Mouse (Mus musculus) CH12.LX (cell line): ENCODE measurements around the gene Adgre4. TPM values are rescaled to one million over a fixed set of nuclear protein-coding genes. Genes with fewer than 3 reads are reported as not detected.
A peak's percentile ranks its signal among the peaks of the same experiment; 100 is the strongest.

ENCODE experiments used
- DNase-seq: peaks from one replicate; pipeline ENCODE4 v3.0.0-alpha.2; 2013; ENCODE audit errors: extremely low read depth
- H3K27ac ChIP-seq: 2 replicates; pipeline ENCODE4 v1.5.1; 2012; ENCODE audit warnings: low read depth, mild to moderate bottlenecking, control low read depth, moderate library complexity; ENCODE audit not compliant: insufficient read depth
- H3K27me3 ChIP-seq: replicated peaks from 2 replicates; pipeline ENCODE3; 2012; ENCODE audit warnings: inconsistent platforms
- H3K36me3 ChIP-seq, 2 experiments: replicated peaks in 1 of 2; 2 replicates each; pipeline versions ENCODE3 to v1.6.1; 2012; ENCODE audit warnings: inconsistent platforms in 1 of 2, low read length in 1 of 2, mild to moderate bottlenecking in 1 of 2, mixed read lengths in 1 of 2, moderate library complexity in 1 of 2; ENCODE audit not compliant: control insufficient read depth in 1 of 2, insufficient read depth in 1 of 2
- H3K4me1 ChIP-seq, 2 experiments: 2 replicates each; pipeline ENCODE4 v1.6.1; 2012; ENCODE audit warnings: inconsistent platforms in 1 of 2, moderate library complexity in 1 of 2; ENCODE audit not compliant: insufficient read depth in 2 of 2, control insufficient read depth in 1 of 2
- H3K4me2 ChIP-seq: 2 replicates; pipeline ENCODE4 v1.6.1; 2012; ENCODE audit warnings: low read depth, mild to moderate bottlenecking, control low read depth; ENCODE audit not compliant: poor library complexity, insufficient read depth, severe bottlenecking
- H3K4me3 ChIP-seq, 3 experiments: fragments of 150-350 bp in 1 of 3; sonication (generic) in 1 of 3; replicated peaks in 1 of 3; 2 replicates each; pipeline versions ENCODE3 to v1.5.1; 2011 to 2012; ENCODE audit warnings: low read depth in 2 of 3, low read length in 2 of 3, mild to moderate bottlenecking in 2 of 3, moderate library complexity in 2 of 3, control low read depth in 1 of 3, improper control_type of control experiment in 1 of 3, inconsistent platforms in 1 of 3, mixed read lengths in 1 of 3; ENCODE audit not compliant: poor library complexity in 1 of 3
- H3K79me2 ChIP-seq: replicated peaks from 2 replicates; pipeline ENCODE4 v1.6.1; 2012; ENCODE audit warnings: mild to moderate bottlenecking, moderate library complexity; ENCODE audit not compliant: control insufficient read depth, poor library complexity, insufficient read depth, severe bottlenecking; ENCODE audit errors: extremely low read depth
- H3K9ac ChIP-seq: 2 replicates; pipeline ENCODE4 v1.6.1; 2012; ENCODE audit warnings: low read depth, mild to moderate bottlenecking, control low read depth, moderate library complexity; ENCODE audit not compliant: insufficient read depth
- H3K9me3 ChIP-seq: replicated peaks from 2 replicates; pipeline ENCODE3; 2012; ENCODE audit warnings: low read length, inconsistent platforms, mixed read lengths
- E2F4 ChIP-seq: IDR thresholded peaks from 2 replicates; pipeline ENCODE4 v1.6.1; 2011; ENCODE audit warnings: low read depth, low read length, improper control_type of control experiment; ENCODE audit not compliant: insufficient replicate concordance
- ELF1 ChIP-seq: IDR thresholded peaks from 2 replicates; pipeline ENCODE4 v1.6.1; 2014; ENCODE audit warnings: low read depth, mild to moderate bottlenecking, inconsistent platforms, low read length, improper control_type of control experiment
- EP300 ChIP-seq: IDR thresholded peaks from 2 replicates; pipeline ENCODE4 v1.6.1; 2011; ENCODE audit warnings: low read length, improper control_type of control experiment
- HCFC1 ChIP-seq: IDR thresholded peaks from 2 replicates; pipeline ENCODE4 v1.6.1; 2012; ENCODE audit warnings: low read depth, mild to moderate bottlenecking, inconsistent platforms, low read length, improper control_type of control experiment
- JUND ChIP-seq: conservative IDR thresholded peaks from 2 replicates; pipeline ENCODE4 v1.6.1; 2011; ENCODE audit warnings: low read depth, low read length, improper control_type of control experiment
- KAT2A ChIP-seq: IDR thresholded peaks from 2 replicates; pipeline ENCODE4 v1.6.1; 2012; ENCODE audit warnings: low read length, improper control_type of control experiment, inconsistent platforms; ENCODE audit not compliant: insufficient replicate concordance
- MAZ ChIP-seq: IDR thresholded peaks from 2 replicates; pipeline ENCODE4 v1.6.1; 2012; ENCODE audit warnings: low read depth, mild to moderate bottlenecking, inconsistent platforms, low read length, improper control_type of control experiment, moderate library complexity
- MEF2A ChIP-seq: IDR thresholded peaks from 2 replicates; pipeline ENCODE4 v1.6.1; 2014; ENCODE audit warnings: low read depth, mild to moderate bottlenecking, inconsistent platforms, low read length, improper control_type of control experiment, borderline replicate concordance
- MXI1 ChIP-seq: IDR thresholded peaks from 2 replicates; pipeline ENCODE4 v1.6.1; 2011; ENCODE audit warnings: mild to moderate bottlenecking, low read depth, low read length, improper control_type of control experiment
- NRF1 ChIP-seq: IDR thresholded peaks from 2 replicates; pipeline ENCODE4 v1.6.1; 2014; ENCODE audit warnings: low read depth, mild to moderate bottlenecking, inconsistent platforms, low read length, improper control_type of control experiment, moderate library complexity
- POLR2A ChIP-seq: IDR thresholded peaks from 2 replicates; pipeline ENCODE4 v1.6.1; 2011; ENCODE audit warnings: low read depth, mild to moderate bottlenecking, improper control_type of control experiment, low read length
- POLR2AphosphoS2 ChIP-seq: IDR thresholded peaks from 2 replicates; pipeline ENCODE4 v1.6.1; 2011; ENCODE audit warnings: low read depth, low read length, improper control_type of control experiment
- SIN3A ChIP-seq: IDR thresholded peaks from 2 replicates; pipeline ENCODE4 v1.6.1; 2012; ENCODE audit warnings: low read length, improper control_type of control experiment, inconsistent platforms
- SMC3 ChIP-seq: IDR thresholded peaks from 2 replicates; pipeline ENCODE4 v1.6.1; 2011; ENCODE audit warnings: low read depth, low read length, improper control_type of control experiment
- TBP ChIP-seq: conservative IDR thresholded peaks from 2 replicates; pipeline ENCODE4 v1.6.1; 2011; ENCODE audit warnings: low read depth, low read length, improper control_type of control experiment
- TCF12 ChIP-seq: IDR thresholded peaks from 2 replicates; pipeline ENCODE4 v1.6.1; 2014; ENCODE audit warnings: low read depth, mild to moderate bottlenecking, inconsistent platforms, low read length, improper control_type of control experiment
- USF1 ChIP-seq: IDR thresholded peaks from 2 replicates; pipeline ENCODE4 v1.6.1; 2014; ENCODE audit warnings: low read depth, mild to moderate bottlenecking, inconsistent platforms, low read length, improper control_type of control experiment
- ZC3H11A ChIP-seq: IDR thresholded peaks from 2 replicates; pipeline ENCODE4 v1.6.1; 2012; ENCODE audit warnings: low read depth, mild to moderate bottlenecking, inconsistent platforms, low read length, improper control_type of control experiment
- ZKSCAN1 ChIP-seq: IDR thresholded peaks from 2 replicates; pipeline ENCODE4 v1.6.1; 2012; ENCODE audit warnings: low read depth, inconsistent platforms, low read length, improper control_type of control experiment, borderline replicate concordance
- ZMIZ1 ChIP-seq: IDR thresholded peaks from 2 replicates; pipeline ENCODE4 v1.6.1; 2012; ENCODE audit warnings: low read depth, mild to moderate bottlenecking, inconsistent platforms, low read length, improper control_type of control experiment
- dilution Hi-C: fragments of 300-500 bp; cut with MboI; formaldehyde crosslinking; loops from 2 replicates; pipeline ENCODE4 v1.14.3; 2020; ENCODE audit warnings: low sequenced_read_pairs; ENCODE audit not compliant: extremely low pct_unique_long_range_greater_than_20kb, extremely low pct_ligation_motif_present
- in situ Hi-C: fragments of 300-500 bp; cut with MboI; formaldehyde crosslinking; loops from 3 replicates; pipeline ENCODE4 v1.14.3; 2019; ENCODE audit warnings: low sequenced_read_pairs, low pct_ligation_motif_present, low pct_unique_long_range_greater_than_20kb, mixed read lengths
- polyA plus RNA-seq: library from polyadenylated mRNA; unstranded; fragments of >175 nt; gene quantifications from 2 replicates; pipeline ENCODE4 v1.2.1, GENCODE M21; 2012; ENCODE audit warnings: low read depth; ENCODE audit not compliant: insufficient read length
- total RNA-seq, 2 experiments: library from RNA; depleted of rRNA; stranded (reverse); fragments of 300-350 nt in 1 of 2; fragments of >200 nt in 1 of 2; gene quantifications; 2 replicates each; pipeline ENCODE4 v1.2.3; 2012 to 2014

The Adgre4 gene
- total and polyA plus RNA-seq, 3 experiments, result 0.09 to 0.11 TPM; not detected in 1

- TF ChIP-seq TCF12 (peak; percentile 43; the same call in 1 of the 2 replicates), USF1 (no peak), MEF2A (peak; percentile 27; the same call in 1 of the 2 replicates), MXI1 (peak; percentile 83), HCFC1 (peak; percentile 70), POLR2A (peak; percentile 73), ELF1 (peak; percentile 93), EP300 (no peak), NRF1 (peak; percentile 95), POLR2AphosphoS2 (no peak; the same call in 1 of the 2 replicates), MAZ (0 out of 2 replicates have a peak, but pooled peaks have one; percentile 37), KAT2A (no peak)
These were observed 37.6 kb upstream of the Adgre4 start, which contains the start of gene Pot1b (continued) for GRCm38 (mm10) chr17:55711984-55712811.

GRCm38 (mm10) chr17:55721270-55721669, 28.5 kb upstream of the Adgre4 start:
- Histone ChIP-seq H3K27ac (no peak overlapping the region), H3K4me1 (no peaks in the 10 kb centered on the region), H3K27me3 (peaks cover 4% of the 10 kb centered on the region)
- TF ChIP-seq USF1 (no peak), ELF1 (no peak), KAT2A (no peak), MXI1 (no peak), E2F4 (no peak), TBP (no peak), ZC3H11A (no peak), JUND (no peak), ZKSCAN1 (no peak), MAZ (no peak), MEF2A (no peak), SMC3 (no peak), SIN3A (no peak), ZMIZ1 (no peak), EP300 (no peak), NRF1 (no peak)
- TF ChIP-seq, all 38 proteins: peak for 0
- peaks cover 2% of the 10 kb centered on the region for H3K9me3 ChIP-seq
- DNase-seq, result no peak
- no peak overlapping the region for H3K4me3 ChIP-seq
- in situ Hi-C loops (no loop called here), dilution Hi-C loops (no loop called here)
- no peaks in the 10 kb centered on the region for H3K79me2 ChIP-seq
- no peak overlapping the region for H3K4me2 ChIP-seq
- H3K36me3 ChIP-seq, result no peaks in the 10 kb centered on the region
- no peak overlapping the region for H3K9ac ChIP-seq
